Mouse (Mus musculus) CH12.LX (cell line): Measurements from ENCODE around the gene C130074G19Rik. TPM values are rescaled to one million over a fixed set of nuclear protein-coding genes. Genes with fewer than 3 reads are reported as not detected.

Source experiments
- DNase-seq: peaks from one replicate; pipeline ENCODE4 v3.0.0-alpha.2; 2013; ENCODE audit errors: extremely low read depth
- H3K27ac ChIP-seq: 2 replicates; pipeline ENCODE4 v1.5.1; 2012; ENCODE audit warnings: low read depth, mild to moderate bottlenecking, control low read depth, moderate library complexity; ENCODE audit not compliant: insufficient read depth
- H3K27me3 ChIP-seq: replicated peaks from 2 replicates; pipeline ENCODE3; 2012; ENCODE audit warnings: inconsistent platforms
- H3K36me3 ChIP-seq, 2 experiments: replicated peaks in 1 of 2; 2 replicates each; pipeline versions ENCODE3 to v1.6.1; 2012; ENCODE audit warnings: inconsistent platforms in 1 of 2, low read length in 1 of 2, mild to moderate bottlenecking in 1 of 2, mixed read lengths in 1 of 2, moderate library complexity in 1 of 2; ENCODE audit not compliant: control insufficient read depth in 1 of 2, insufficient read depth in 1 of 2
- H3K4me1 ChIP-seq, 2 experiments: 2 replicates each; pipeline ENCODE4 v1.6.1; 2012; ENCODE audit warnings: inconsistent platforms in 1 of 2, moderate library complexity in 1 of 2; ENCODE audit not compliant: insufficient read depth in 2 of 2, control insufficient read depth in 1 of 2
- H3K4me2 ChIP-seq: 2 replicates; pipeline ENCODE4 v1.6.1; 2012; ENCODE audit warnings: low read depth, mild to moderate bottlenecking, control low read depth; ENCODE audit not compliant: poor library complexity, insufficient read depth, severe bottlenecking
- H3K4me3 ChIP-seq, 3 experiments: fragments of 150-350 bp in 1 of 3; sonication (generic) in 1 of 3; replicated peaks in 1 of 3; 2 replicates each; pipeline versions ENCODE3 to v1.5.1; 2011 to 2012; ENCODE audit warnings: low read depth in 2 of 3, low read length in 2 of 3, mild to moderate bottlenecking in 2 of 3, moderate library complexity in 2 of 3, control low read depth in 1 of 3, improper control_type of control experiment in 1 of 3, inconsistent platforms in 1 of 3, mixed read lengths in 1 of 3; ENCODE audit not compliant: poor library complexity in 1 of 3
- H3K79me2 ChIP-seq: replicated peaks from 2 replicates; pipeline ENCODE4 v1.6.1; 2012; ENCODE audit warnings: mild to moderate bottlenecking, moderate library complexity; ENCODE audit not compliant: control insufficient read depth, poor library complexity, insufficient read depth, severe bottlenecking; ENCODE audit errors: extremely low read depth
- H3K9ac ChIP-seq: 2 replicates; pipeline ENCODE4 v1.6.1; 2012; ENCODE audit warnings: low read depth, mild to moderate bottlenecking, control low read depth, moderate library complexity; ENCODE audit not compliant: insufficient read depth
- H3K9me3 ChIP-seq: replicated peaks from 2 replicates; pipeline ENCODE3; 2012; ENCODE audit warnings: low read length, inconsistent platforms, mixed read lengths
- CHD1 ChIP-seq: IDR thresholded peaks from 2 replicates; pipeline ENCODE4 v1.6.1; 2012; ENCODE audit warnings: low read depth, low read length, improper control_type of control experiment, inconsistent platforms
- CHD2 ChIP-seq: IDR thresholded peaks from 2 replicates; pipeline ENCODE4 v1.6.1; 2011; ENCODE audit warnings: low read length, improper control_type of control experiment
- CTCF ChIP-seq, 2 experiments: IDR thresholded peaks in 1 of 2; conservative IDR thresholded peaks in 1 of 2; 2 replicates each; pipeline ENCODE4 v1.5.1; 2011 to 2012; ENCODE audit warnings: low read depth in 2 of 2, low read length in 2 of 2, improper control_type of control experiment in 1 of 2, inconsistent platforms in 1 of 2, mild to moderate bottlenecking in 1 of 2, moderate library complexity in 1 of 2
- ELF1 ChIP-seq: IDR thresholded peaks from 2 replicates; pipeline ENCODE4 v1.6.1; 2014; ENCODE audit warnings: low read depth, mild to moderate bottlenecking, inconsistent platforms, low read length, improper control_type of control experiment
- ETS1 ChIP-seq: conservative IDR thresholded peaks from 2 replicates; pipeline ENCODE4 v1.6.1; 2012; ENCODE audit warnings: low read depth, mild to moderate bottlenecking, inconsistent platforms, low read length, improper control_type of control experiment, moderate library complexity
- GABPA ChIP-seq: IDR thresholded peaks from 2 replicates; pipeline ENCODE4 v1.6.1; 2012; ENCODE audit warnings: low read depth, low read length, improper control_type of control experiment, inconsistent platforms; ENCODE audit not compliant: insufficient replicate concordance
- HCFC1 ChIP-seq: IDR thresholded peaks from 2 replicates; pipeline ENCODE4 v1.6.1; 2012; ENCODE audit warnings: low read depth, mild to moderate bottlenecking, inconsistent platforms, low read length, improper control_type of control experiment
- JUN ChIP-seq: IDR thresholded peaks from 2 replicates; pipeline ENCODE4 v1.6.1; 2011; ENCODE audit warnings: low read depth, mild to moderate bottlenecking, low read length, improper control_type of control experiment, moderate library complexity; ENCODE audit not compliant: insufficient read depth
- MAX ChIP-seq: IDR thresholded peaks from 2 replicates; pipeline ENCODE4 v1.6.1; 2011; ENCODE audit warnings: low read length, improper control_type of control experiment
- MEF2A ChIP-seq: IDR thresholded peaks from 2 replicates; pipeline ENCODE4 v1.6.1; 2014; ENCODE audit warnings: low read depth, mild to moderate bottlenecking, inconsistent platforms, low read length, improper control_type of control experiment, borderline replicate concordance
- NELFE ChIP-seq: IDR thresholded peaks from 2 replicates; pipeline ENCODE4 v1.6.1; 2011; ENCODE audit warnings: low read depth, low read length, improper control_type of control experiment
- NRF1 ChIP-seq: IDR thresholded peaks from 2 replicates; pipeline ENCODE4 v1.6.1; 2014; ENCODE audit warnings: low read depth, mild to moderate bottlenecking, inconsistent platforms, low read length, improper control_type of control experiment, moderate library complexity
- PAX5 ChIP-seq: IDR thresholded peaks from 2 replicates; pipeline ENCODE4 v1.6.1; 2012; ENCODE audit warnings: low read length, inconsistent platforms, mixed read lengths
- POLR2A ChIP-seq: IDR thresholded peaks from 2 replicates; pipeline ENCODE4 v1.6.1; 2011; ENCODE audit warnings: low read depth, mild to moderate bottlenecking, improper control_type of control experiment, low read length
- RAD21 ChIP-seq: IDR thresholded peaks from 2 replicates; pipeline ENCODE4 v1.6.1; 2011; ENCODE audit warnings: low read depth, mild to moderate bottlenecking, low read length, improper control_type of control experiment, moderate library complexity
- RCOR1 ChIP-seq: conservative IDR thresholded peaks from 2 replicates; pipeline ENCODE4 v1.6.1; 2012; ENCODE audit warnings: low read depth, mild to moderate bottlenecking, inconsistent platforms, low read length, improper control_type of control experiment
- TBP ChIP-seq: conservative IDR thresholded peaks from 2 replicates; pipeline ENCODE4 v1.6.1; 2011; ENCODE audit warnings: low read depth, low read length, improper control_type of control experiment
- TCF12 ChIP-seq: IDR thresholded peaks from 2 replicates; pipeline ENCODE4 v1.6.1; 2014; ENCODE audit warnings: low read depth, mild to moderate bottlenecking, inconsistent platforms, low read length, improper control_type of control experiment
- UBTF ChIP-seq: IDR thresholded peaks from 2 replicates; pipeline ENCODE4 v1.6.1; 2012; ENCODE audit warnings: low read depth, mild to moderate bottlenecking, inconsistent platforms, low read length, improper control_type of control experiment, moderate library complexity
- USF2 ChIP-seq: conservative IDR thresholded peaks from 2 replicates; pipeline ENCODE4 v1.6.1; 2011; ENCODE audit warnings: low read depth, low read length, improper control_type of control experiment
- ZC3H11A ChIP-seq: IDR thresholded peaks from 2 replicates; pipeline ENCODE4 v1.6.1; 2012; ENCODE audit warnings: low read depth, mild to moderate bottlenecking, inconsistent platforms, low read length, improper control_type of control experiment
- ZKSCAN1 ChIP-seq: IDR thresholded peaks from 2 replicates; pipeline ENCODE4 v1.6.1; 2012; ENCODE audit warnings: low read depth, inconsistent platforms, low read length, improper control_type of control experiment, borderline replicate concordance
- ZMIZ1 ChIP-seq: IDR thresholded peaks from 2 replicates; pipeline ENCODE4 v1.6.1; 2012; ENCODE audit warnings: low read depth, mild to moderate bottlenecking, inconsistent platforms, low read length, improper control_type of control experiment
- ZNF384 ChIP-seq: IDR thresholded peaks from 2 replicates; pipeline ENCODE4 v1.6.1; 2012; ENCODE audit warnings: low read depth, low read length, improper control_type of control experiment, inconsistent platforms
- dilution Hi-C: fragments of 300-500 bp; cut with MboI; formaldehyde crosslinking; loops from 2 replicates; pipeline ENCODE4 v1.14.3; 2020; ENCODE audit warnings: low sequenced_read_pairs; ENCODE audit not compliant: extremely low pct_unique_long_range_greater_than_20kb, extremely low pct_ligation_motif_present
- in situ Hi-C: fragments of 300-500 bp; cut with MboI; formaldehyde crosslinking; loops from 3 replicates; pipeline ENCODE4 v1.14.3; 2019; ENCODE audit warnings: low sequenced_read_pairs, low pct_ligation_motif_present, low pct_unique_long_range_greater_than_20kb, mixed read lengths
- polyA plus RNA-seq: library from polyadenylated mRNA; unstranded; fragments of >175 nt; gene quantifications from 2 replicates; pipeline ENCODE4 v1.2.1, GENCODE M21; 2012; ENCODE audit warnings: low read depth; ENCODE audit not compliant: insufficient read length
- total RNA-seq, 2 experiments: library from RNA; depleted of rRNA; stranded (reverse); fragments of 300-350 nt in 1 of 2; fragments of >200 nt in 1 of 2; gene quantifications; 2 replicates each; pipeline ENCODE4 v1.2.3; 2012 to 2014

The C130074G19Rik gene
- total and polyA plus RNA-seq, 3 experiments = not detected

- H3K9me3 ChIP-seq = no peaks in the 10 kb centered on the region
- no peak overlapping the region for H3K4me2 ChIP-seq
- no peak overlapping the region for H3K9ac ChIP-seq
- no peak overlapping the region for H3K4me3 ChIP-seq
- H3K79me2 ChIP-seq = no peaks in the 10 kb centered on the region
- no peaks in the 10 kb centered on the region for H3K36me3 ChIP-seq
- in situ Hi-C loops (no loop called here), dilution Hi-C loops (no loop called here)
- H3K4me1 ChIP-seq = peaks cover 0 to 7% of the 10 kb centered on the region in 2 experiments; a peak in 3 of 4 replicates
- no peak for DNase-seq
- no peak overlapping the region for H3K27ac ChIP-seq
- no peaks in the 10 kb centered on the region for H3K27me3 ChIP-seq
- TF ChIP-seq RCOR1 = no peak
- no peak for TF ChIP-seq CHD1
- TF ChIP-seq TCF12 = no peak
- no peak for TF ChIP-seq TBP
- TF ChIP-seq JUN = no peak
- no peak for TF ChIP-seq NRF1
- TF ChIP-seq USF2 = no peak
- TF ChIP-seq MAX = no peak
- TF ChIP-seq ETS1 = no peak
- no peak for TF ChIP-seq NELFE
- no peak for TF ChIP-seq ZC3H11A
- no peak for TF ChIP-seq POLR2A
- TF ChIP-seq CHD2 = no peak
- TF ChIP-seq MEF2A = no peak
- no peak for TF ChIP-seq GABPA
- no peak for TF ChIP-seq ZMIZ1
- no peak for TF ChIP-seq ELF1
- no peak for TF ChIP-seq UBTF
- TF ChIP-seq HCFC1 = no peak
Measured at GRCm38 (mm10) chr1:184912336-184912735, 29.3 kb upstream of the C130074G19Rik start.

- Histone ChIP-seq H3K9ac (no peak overlapping the region), H3K36me3 (no peaks in the 10 kb centered on the region), H3K27me3 (no peaks in the 10 kb centered on the region), H3K4me3 (no peak overlapping the region), H3K27ac (no peak overlapping the region), H3K4me1 (peaks cover 0 to 7% of the 10 kb centered on the region in 2 experiments; a peak in 3 of 4 replicates), H3K9me3 (no peaks in the 10 kb centered on the region), H3K79me2 (no peaks in the 10 kb centered on the region), H3K4me2 (no peak overlapping the region)
- no peak for TF ChIP-seq GABPA
- TF ChIP-seq NRF1 = no peak
- TF ChIP-seq ZNF384 = no peak
- TF ChIP-seq RAD21 = no peak
- TF ChIP-seq CTCF (conservative IDR thresholded peaks at IDR 0.05 in 1 of 2, IDR thresholded peaks at IDR 0.05 in 1 of 2; ENCODE audit: low read depth in 2 of 2, low read length in 2 of 2) = no peak
- no peak for TF ChIP-seq TCF12
- TF ChIP-seq TBP = no peak
- TF ChIP-seq CHD2 = no peak
- no peak for TF ChIP-seq ZKSCAN1
- no peak for TF ChIP-seq PAX5
- no peak for TF ChIP-seq ELF1
- no peak for TF ChIP-seq MAX
- no peak for DNase-seq
- in situ Hi-C loops (no loop called here), dilution Hi-C loops (no loop called here)
Measured at GRCm38 (mm10) chr1:184911861-184912260, 28.8 kb upstream of the C130074G19Rik start.
